Mouse (Mus musculus): Measurements from ENCODE around the gene Scyl3.

Scyl3 gene

DNA sequence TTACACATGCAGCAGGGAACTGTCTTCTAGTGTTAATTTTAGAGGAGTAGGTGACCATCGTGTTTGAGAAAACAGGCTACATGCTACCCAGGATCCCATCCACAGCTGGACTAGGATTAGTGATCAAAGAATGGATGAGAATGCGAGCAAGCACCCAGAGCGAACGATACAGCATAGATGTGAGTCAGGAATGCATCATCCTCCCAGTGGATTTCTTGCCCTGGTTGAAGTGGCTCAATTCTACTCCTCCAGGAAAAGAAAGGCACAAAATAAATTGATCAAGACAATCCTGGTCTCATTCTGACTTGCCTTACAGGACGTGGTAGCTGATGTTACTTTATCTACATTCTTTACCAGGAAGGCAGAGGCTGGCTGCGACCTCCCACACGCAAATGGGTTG lies at the start of gene Scyl3:
Gene Scyl3, plus strand, starts transcription at position 255 of the 400 bp plus-strand sequence.
- in situ Hi-C loops (cut with MseI, MboI), result loop anchor here in 1 of 2 experiments (25.0 kb wide), 1 partner anchor 1217 kb away; no protein-coding TSS in a partner anchor

DNA sequence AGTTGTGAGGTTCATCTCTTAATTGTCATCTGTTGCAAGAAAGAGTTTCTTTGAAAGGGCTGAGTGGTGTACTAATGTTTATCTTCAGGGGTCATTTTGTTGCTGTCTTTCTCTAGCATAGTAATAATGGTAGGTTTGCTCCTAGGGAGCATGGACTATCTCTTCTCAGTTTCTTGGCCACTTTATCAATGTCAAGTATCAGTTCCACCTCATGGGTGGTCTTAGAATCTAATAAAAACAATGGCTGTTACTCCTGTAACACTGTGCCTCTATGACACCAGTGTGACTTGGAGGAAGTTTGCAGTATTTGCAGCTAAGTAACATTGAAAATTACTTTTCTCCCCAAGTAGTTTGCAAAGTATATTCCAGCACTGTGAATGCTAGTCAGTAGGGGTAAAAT lies 39.3 kb upstream of the Scyl3 start:
- in situ Hi-C loops (cut with MseI, MboI), result no loop called here

DNA sequence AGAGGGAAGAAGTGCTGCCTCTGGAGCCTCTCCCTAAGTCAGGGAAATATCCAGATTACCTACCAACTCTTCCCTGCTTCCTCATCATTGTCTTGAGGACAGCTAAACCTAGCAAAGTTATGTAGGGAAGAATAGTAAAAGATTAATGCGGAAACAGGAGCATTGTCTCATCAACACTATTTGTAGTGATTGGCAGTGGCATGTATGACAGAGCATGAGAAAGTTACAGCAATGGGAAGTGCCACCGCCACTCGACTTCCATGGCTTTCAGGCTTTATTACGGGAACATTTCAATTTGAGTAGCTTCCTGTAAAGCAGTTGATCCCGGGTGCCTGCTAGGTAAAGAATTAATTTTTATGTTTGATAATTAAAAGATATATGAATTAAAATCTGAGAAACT lies 35.6 kb upstream of the Scyl3 start:
- in situ Hi-C loops (cut with MseI, MboI), result no loop called here

DNA sequence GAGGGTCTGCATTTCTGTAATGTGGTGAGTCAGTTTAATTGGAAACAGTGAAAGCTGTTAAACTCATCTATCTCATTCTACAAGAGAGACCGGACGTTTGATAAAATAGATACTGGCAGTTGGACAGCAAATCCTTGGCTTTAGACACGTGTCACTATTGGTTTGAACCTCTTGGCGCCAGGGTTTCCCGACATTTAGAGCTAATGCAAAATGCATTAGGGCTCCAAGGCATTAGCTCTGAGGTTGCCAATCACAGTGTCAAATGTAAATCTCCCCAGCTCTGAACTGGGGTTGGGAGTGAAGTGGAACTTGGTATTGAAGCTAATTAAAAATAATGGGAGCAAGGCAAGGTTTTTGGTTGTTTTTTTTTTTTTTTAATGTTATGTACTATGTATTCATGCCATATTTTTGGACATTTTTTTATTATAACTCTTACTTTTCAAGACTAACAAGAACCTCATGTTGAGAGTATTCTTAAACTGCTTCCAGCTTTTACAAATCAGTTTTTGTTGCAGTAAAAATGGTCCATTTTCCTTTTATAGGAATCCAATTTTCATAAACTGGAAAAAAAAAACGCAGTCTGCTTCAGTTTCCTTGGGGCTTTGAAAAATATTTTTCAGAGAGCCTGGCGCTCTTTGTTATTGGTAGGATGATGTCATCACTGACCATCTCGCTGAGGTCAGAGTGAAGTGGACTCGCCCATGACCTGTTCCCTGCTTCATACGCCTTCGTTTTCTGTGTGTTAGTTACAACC lies 34.9 kb upstream of the Scyl3 start:
- in situ Hi-C loops (cut with MseI, MboI), result no loop called here

DNA sequence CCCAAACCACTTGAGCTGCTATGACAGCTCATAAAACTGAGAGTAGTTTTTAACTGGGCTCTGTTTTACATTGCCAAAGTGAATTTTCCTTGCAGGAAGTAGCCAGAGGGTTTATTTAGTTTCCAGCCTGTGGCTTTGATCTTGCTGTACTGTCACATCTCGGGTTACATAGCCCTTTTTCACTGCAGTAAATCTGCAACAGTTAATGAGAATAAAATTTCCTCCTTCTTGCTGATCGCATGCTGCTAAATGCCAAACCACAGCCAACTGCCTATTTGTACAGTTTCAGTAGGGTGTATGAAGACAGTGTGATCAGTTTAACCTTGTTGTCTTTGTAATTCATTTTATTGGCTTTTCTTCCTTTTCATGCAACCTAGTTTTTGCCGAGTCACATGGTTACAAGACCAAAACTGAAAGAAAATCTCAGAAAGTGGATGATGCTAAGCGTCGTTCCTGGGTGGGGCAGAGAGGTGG lies 30.6 kb upstream of the Scyl3 start:
- in situ Hi-C loops (cut with MseI, MboI), result no loop called here

DNA sequence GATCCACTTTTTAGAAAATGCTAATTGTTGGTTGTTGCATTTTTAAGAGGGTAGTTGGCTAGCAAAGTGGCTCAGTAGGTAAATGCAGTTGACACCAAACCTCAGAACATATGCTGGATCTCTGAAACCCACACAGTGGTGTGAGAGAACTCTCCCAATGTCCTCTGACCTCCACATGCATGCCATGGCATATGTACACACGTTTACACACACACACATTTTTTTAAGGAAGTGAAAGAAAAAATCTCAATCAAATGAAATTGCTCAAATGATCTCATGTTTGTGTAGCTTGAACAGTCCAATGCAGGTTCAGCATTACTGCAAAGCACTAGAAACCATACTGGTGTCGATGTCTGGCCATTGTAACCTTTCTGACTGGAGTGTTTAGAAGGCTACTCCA lies 29.3 kb upstream of the Scyl3 start:
- in situ Hi-C loops (cut with MseI, MboI), result no loop called here

DNA sequence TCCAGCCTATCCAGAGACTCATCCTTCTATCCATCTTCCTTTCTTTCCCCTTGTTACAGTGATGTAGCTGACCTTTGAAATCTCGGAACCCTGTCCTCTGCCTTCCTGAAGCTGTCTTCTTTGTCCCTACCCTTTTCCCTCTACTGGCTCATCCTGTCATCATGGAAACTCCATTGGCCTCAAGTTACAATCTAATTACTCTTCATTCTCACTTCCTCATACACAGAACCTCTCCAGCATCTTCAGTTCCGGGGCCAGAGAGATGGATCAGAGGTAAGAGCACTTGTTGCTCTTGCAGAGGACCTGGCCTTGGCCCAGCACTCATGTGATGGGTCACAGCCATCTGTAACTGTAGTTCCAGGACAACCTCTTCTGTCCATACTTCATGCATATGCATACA lies 28.7 kb upstream of the Scyl3 start:
- in situ Hi-C loops (cut with MseI, MboI), result no loop called here

DNA sequence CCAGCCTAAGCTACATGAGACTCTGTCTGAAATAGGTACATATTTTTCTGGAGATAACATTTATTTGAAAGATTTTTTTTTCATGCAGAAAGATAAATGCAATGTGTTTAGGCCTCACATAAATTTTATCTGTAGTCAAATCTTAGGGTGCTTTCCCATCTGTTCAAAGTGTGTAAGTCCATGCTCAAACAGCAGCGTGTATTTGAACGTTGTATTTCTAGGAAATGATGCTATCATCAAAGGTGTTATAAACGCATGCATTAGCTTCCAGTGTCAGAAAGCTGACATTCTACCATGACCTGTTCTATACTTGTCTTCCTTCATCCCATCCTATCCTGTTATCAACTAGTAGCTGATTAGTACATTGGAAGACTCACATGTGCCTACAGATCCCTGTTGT lies 25.5 kb upstream of the Scyl3 start:
- in situ Hi-C loops (cut with MseI, MboI), result no loop called here

DNA sequence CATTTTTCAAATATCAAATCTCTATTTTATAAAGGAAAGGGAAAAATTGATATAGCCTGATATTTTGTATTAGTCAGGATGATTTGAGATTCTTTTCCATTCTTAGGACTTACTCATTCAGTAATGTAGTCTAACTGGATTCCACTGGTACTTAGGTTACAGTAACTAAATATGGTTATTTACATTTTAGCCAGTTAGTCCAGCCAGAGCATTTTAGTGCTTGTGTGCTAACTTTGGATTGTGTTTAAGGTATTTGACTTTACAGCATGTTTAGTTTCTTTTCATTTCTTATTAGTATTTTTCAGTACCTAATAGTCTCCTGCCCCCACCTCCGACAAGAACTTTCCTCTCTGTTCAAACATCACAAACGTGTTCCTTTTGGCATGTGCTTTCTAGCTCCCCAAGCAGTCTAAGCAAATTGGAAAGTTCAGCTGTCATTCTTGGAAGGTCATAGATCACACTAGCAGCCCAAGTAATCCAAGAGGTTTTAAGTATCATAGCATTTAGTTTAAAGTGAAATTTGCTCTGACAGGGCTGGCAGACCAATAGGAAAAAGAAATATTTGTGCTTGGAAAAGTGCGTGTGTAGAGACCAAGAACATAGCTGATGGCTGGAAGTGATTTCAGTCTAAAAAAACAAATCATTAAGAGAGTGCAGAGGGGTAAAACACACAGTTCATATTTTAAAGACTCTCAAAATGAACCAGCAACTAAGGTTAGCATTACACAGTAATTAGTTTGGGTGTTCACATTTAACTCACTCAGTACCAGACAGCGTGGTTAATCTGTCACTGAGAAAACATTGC lies 21.7 kb upstream of the Scyl3 start:
- in situ Hi-C loops (cut with MseI, MboI), result no loop called here

DNA sequence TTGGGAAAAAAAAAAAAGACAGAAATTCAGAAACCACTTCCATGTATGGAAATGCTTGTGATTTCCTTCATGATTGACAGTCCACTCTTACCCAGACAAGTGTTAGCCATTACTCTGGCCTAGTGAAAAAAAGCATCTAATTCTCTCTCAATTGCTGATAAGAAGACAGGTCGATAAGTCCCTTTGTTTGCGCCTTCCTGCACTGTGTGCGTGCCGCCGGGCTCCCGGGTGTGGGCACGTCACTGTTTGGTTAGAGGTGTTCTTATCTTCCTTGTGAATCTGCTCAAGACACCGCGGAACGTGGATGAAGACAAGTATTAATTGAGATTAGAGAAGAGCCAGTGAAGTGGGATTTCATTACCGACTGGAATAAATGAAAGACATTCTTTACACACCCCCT lies 20.5 kb upstream of the Scyl3 start:
- in situ Hi-C loops (cut with MseI, MboI), result no loop called here

DNA sequence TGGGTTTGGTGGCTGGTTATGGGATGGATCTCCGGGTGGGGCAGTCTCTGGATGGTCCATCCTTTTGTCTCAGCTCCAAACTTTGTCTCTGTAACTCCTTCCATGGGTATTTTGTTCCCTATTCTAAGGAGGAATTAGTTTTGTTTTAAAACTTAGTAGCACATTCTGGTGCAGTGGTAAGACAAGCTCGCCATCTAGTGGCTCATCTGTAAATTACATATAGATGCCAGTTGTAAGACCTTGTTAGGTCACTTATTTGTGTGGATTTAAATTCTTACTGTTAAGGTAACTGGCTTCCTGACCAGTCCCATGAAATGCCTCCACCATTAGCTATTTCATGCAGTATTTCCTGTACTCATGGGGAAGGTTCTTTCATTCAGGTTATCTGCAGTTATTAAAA lies 18.6 kb upstream of the Scyl3 start:
- in situ Hi-C loops (cut with MseI, MboI), result loop anchor here in 1 of 2 experiments (10.0 kb wide), 1 partner anchor 766 kb away; no protein-coding TSS in a partner anchor

DNA sequence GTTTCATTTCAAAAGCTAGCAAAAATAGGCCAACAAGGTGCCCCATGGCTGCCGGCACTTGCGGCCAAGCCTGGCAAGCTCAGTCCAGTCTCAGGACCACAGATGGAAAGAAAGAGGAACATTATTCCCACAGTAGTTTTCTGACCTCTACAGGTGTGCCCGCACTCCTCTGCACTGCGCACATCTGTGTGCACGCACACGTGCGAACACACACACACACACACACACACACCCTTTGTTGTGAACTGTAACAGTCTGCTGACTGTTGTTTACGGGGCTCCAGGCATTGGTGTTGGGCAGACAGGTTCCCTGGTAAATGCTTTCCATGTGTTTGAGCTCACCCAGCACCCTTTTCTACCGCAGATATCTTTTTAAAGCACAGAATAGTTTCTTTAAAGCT lies 18.1 kb upstream of the Scyl3 start:
- in situ Hi-C loops (cut with MseI, MboI), result loop anchor here in 1 of 2 experiments (10.0 kb wide), 1 partner anchor 766 kb away; no protein-coding TSS in a partner anchor

DNA sequence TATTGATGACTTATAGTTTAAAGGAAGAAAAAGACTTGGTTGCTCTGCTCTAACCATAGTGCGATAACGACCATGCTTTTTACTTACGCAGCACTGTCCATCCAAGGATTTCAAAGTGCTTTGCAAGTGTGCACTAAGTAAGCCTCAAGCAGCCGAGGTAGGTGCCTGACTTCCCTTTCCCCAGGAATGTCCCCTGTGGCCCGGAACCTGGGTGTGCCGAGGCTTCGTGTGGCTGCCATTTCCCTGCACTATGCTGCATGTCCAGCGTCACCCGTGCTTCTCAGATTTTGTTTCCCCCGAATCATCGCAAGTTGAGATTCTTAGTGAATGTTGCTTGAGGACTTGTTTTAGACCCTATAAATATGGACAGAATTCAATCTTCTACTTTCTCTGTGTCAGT lies 16.9 kb upstream of the Scyl3 start:
- in situ Hi-C loops (cut with MseI, MboI), result loop anchor here in 1 of 2 experiments (10.0 kb wide), 1 partner anchor 767 kb away; no protein-coding TSS in a partner anchor

DNA sequence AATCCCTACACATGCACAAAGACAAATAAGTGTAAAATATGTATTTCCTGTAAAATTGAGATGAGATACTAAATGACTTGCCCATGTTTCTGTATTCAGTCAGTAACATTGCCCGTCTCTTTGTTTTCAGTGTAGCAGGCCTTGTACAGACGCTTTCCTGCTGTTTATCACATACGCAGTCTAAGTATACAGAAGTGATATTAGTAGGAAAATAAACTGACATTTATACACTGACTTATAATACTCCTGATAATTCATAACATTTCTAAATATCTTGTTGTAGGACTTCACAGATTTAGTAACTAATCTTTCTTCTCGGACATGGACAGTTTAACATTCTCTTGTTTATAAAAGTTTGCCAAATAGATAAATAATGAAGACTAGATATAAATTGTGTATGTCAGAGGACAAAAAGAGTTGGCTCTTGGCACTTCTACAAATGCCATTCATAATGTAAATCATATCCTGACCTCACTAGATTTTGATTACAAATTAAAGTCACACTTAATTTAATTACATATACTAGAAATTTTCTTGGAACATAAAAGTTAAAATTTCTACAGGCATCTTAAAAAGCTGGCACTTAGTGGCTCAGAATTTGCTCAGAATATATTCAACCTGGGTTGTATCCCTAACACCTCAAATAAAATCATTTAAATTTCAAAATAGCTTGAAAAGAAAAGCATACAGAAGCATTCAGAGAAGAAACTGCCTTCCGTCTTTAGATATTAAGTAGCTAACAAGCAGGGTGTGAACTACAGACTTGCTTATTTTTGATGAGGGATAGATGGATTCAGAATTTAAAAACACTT lies 11.3 kb upstream of the Scyl3 start:
- in situ Hi-C loops (cut with MseI, MboI), result loop anchor here in 1 of 2 experiments (10.0 kb wide), 1 partner anchor 773 kb away; no protein-coding TSS in a partner anchor

DNA sequence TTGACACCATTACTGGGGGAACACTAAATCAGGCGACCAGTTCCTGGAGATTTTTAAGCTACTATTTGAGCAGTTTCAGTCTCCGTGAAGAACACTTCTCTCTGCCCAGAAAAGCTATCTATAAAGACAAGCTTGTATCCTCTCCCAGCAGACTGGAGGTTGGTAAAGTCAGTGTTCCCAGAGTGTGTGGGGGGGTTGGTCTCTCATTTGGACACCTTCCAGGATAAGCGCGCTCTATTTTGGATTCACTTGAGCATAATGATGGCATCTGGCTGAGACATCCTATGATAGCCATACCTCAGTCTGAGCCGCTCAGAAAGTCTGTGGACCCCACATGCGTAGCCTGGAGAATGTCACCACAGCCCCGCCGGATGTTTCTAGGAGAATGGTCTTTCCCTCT lies 4.8 kb upstream of the Scyl3 start:
- in situ Hi-C loops (cut with MseI, MboI), result no loop called here

DNA sequence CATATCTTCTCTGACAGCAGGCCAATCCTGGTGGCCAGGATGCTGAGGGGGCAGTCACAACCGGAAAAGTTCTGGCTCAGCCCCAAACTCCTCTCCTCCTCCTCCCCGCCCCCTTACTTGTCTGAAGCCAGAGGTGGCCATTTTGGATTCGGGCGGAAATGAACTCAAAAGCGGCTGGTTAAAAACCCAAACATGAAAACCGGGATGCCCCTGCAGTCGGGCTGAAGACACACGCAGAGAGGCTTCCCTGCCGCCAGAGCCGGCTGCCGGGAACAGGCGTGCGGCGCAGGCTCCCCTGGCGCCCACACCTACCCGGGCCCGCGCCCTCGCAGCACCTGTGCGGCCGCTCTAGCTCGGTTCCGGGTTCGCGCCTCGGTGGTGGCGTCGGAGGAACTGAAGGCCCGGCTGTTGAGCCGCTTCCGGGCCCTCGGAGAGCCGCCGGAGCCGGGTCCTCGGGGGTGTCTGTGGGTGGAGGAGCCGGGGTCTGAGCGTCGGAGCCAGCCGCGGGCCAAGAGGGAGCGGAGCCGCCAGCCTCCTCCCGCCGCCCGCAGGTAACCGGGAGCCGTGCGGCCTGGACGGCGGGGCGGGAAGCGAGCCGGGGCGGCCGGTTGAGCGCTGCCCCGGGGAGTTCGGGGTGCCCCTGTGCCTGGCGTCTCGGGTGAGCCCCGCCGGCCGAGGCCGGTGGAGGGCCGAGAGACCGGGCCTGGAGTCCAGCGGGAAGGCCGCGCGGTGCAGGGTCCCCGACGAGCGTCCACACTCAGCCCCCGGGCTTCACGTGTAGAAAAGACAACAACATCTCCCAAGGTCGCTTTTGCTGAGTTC lies 947 bp downstream of the Scyl3 start:
- in situ Hi-C loops (cut with MseI, MboI), result loop anchor here in 1 of 2 experiments (25.0 kb wide), 1 partner anchor 1218 kb away; no protein-coding TSS in a partner anchor

DNA sequence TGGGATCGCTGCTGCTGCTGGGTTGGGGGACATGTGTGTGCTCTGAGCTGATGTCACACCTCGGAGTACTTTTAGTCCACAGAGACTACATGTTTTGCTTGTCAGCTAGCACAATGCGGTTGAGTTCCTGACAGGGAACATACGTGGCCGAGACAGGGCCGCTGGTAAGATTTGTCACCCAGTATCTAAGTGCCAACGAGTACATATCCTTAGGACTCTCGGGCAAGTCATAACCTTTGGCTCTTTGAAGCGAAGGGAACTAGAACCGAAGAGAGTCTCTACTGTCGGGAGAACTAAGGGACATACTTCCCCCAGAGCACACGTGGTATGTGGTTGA lies 1.5 kb downstream of the Scyl3 start:
- in situ Hi-C loops (cut with MseI, MboI), result loop anchor here in 1 of 2 experiments (25.0 kb wide), 1 partner anchor 1218 kb away; no protein-coding TSS in a partner anchor

DNA sequence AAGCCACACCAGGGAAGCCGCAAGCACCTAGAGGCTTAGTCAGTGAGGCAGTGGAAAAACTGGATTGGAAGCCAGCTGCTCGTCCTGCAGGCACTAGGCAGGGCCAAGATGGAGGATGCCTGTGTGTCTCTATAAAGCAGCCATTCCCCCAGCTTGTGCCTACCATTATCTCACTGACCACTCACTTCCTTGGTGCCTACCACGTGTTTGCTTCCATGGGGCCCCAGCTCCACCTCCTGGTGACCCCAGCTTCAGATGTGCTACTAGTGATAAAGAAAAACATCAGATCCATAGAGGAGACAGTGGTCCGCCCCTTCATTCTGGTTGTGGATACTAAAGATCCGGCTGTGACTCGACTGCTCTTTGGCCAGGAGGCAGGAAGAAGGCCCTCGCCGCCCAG lies 2.9 kb downstream of the Scyl3 start:
- in situ Hi-C loops (cut with MseI, MboI), result loop anchor here in 1 of 2 experiments (25.0 kb wide), 1 partner anchor 1220 kb away; no protein-coding TSS in a partner anchor

DNA sequence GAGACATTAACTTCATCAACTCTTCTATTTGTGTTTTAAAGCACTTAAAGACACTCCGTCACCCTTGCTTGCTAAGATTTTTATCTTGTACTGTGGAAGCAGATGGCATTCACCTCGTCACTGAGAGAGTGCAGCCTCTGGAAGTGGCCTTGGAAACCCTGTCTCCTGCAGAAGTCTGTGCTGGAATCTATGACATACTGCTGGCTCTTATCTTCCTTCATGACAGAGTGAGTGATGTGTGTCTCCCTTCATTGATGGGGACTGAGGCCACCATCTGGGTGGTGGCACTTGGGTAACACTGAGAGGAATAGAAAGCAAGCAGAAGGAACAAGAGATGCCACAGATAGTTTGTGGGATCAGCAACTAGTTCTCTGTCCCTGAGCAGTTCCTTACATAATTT lies 5.7 kb downstream of the Scyl3 start:
- in situ Hi-C loops (cut with MseI, MboI), result loop anchor here in 1 of 2 experiments (25.0 kb wide), 1 partner anchor 1222 kb away; no protein-coding TSS in a partner anchor

DNA sequence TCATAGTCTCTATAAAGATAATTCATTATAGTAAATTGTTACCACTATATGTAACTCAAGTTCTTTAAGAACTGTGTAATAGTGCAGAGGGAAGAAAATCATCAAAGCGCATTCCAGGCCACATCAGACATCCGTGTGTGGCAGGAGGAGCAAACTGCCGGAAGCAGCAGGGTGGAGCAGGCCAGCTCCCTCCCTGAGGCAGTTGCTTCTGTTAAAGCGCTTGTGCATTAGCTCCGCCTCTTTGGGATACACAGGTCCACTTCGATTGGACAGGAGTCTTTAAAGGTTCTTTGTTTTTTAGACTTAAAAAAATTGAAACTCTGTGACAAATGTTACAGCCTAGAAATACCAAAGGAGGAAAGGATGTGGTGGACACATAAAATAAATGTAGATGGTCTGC lies 13.2 kb downstream of the Scyl3 start:
- in situ Hi-C loops (cut with MseI, MboI), result loop anchor here in 1 of 2 experiments (25.0 kb wide), 1 partner anchor 1230 kb away; no protein-coding TSS in a partner anchor

Data from mouse trophoblast stem cell (cell line).